Comparison of ENCODE assay signal across 8 mouse cellular contexts in genomic region chrX:48343966-48344642, GRCm38 (mm10). TPM values are rescaled to one million over a fixed set of nuclear protein-coding genes. Genes with fewer than 3 reads are reported as not detected.
DNase-seq lines count a peak whose midpoint lies in the region; ATAC-seq and TF ChIP-seq lines count a peak whose summit lies in the region.

No protein-coding gene starts in this region.

- 0 out of 2 replicates have a peak, but pooled peaks cover 2% of the 10 kb centered on the region for H3K4me1 ChIP-seq in forebrain, embryonic 11.5 days (replicated peaks; ENCODE audit: control insufficient read depth, insufficient read depth, low read length)
- no peaks in the 10 kb centered on the region for H3K4me1 ChIP-seq in limb, embryonic 11.5 days (ENCODE audit: control insufficient read depth, insufficient read depth, low read length)
- no peaks in the 10 kb centered on the region for H3K4me1 ChIP-seq in midbrain, postnatal 0 days (ENCODE audit: insufficient read depth, low read length)

- DNase-seq in kidney, adult 9 months: peak; percentile 5
- DNase-seq in kidney, adult 18-20 months: no peak
- DNase-seq in NIH3T3 (ENCODE audit: low read depth): peak; percentile 28
- peak; percentile 50 for DNase-seq in forebrain, embryonic 11.5 days (ENCODE audit: low spot score)
- peak; percentile 23 for DNase-seq in limb, embryonic 11.5 days (ENCODE audit: low spot score)
- DNase-seq in midbrain, postnatal 0 days (ENCODE audit: low spot score): no peak
- no peak for DNase-seq in right cerebral cortex, adult 2 months (ENCODE audit: low spot score in 2 of 2)

- TF ChIP-seq CTCF in midbrain, postnatal 0 days (IDR thresholded peaks at IDR 0.05): no peak

- peak overlapping the region; percentile 71 for H3K27ac ChIP-seq in forebrain, embryonic 11.5 days (ENCODE audit: low read depth, low read length)
- H3K27ac ChIP-seq in limb, embryonic 11.5 days (replicated peaks; ENCODE audit: low read depth, low read length): 0 out of 2 replicates have a peak overlapping the region, but pooled peaks have one; percentile 56
- H3K27ac ChIP-seq in midbrain, postnatal 0 days (ENCODE audit: low read depth, low read length): peak overlapping the region; percentile 74

- no peaks in the 10 kb centered on the region for H3K36me3 ChIP-seq in forebrain, embryonic 11.5 days (ENCODE audit: control insufficient read depth, insufficient read depth, low read length)
- no peaks in the 10 kb centered on the region for H3K36me3 ChIP-seq in limb, embryonic 11.5 days (ENCODE audit: control insufficient read depth, insufficient read depth, low read length)
- H3K36me3 ChIP-seq in midbrain, postnatal 0 days (ENCODE audit: insufficient read depth, low read length): no peaks in the 10 kb centered on the region

- H3K9ac ChIP-seq in forebrain, embryonic 11.5 days (ENCODE audit: low read length): peak overlapping the region; percentile 66
- H3K9ac ChIP-seq in limb, embryonic 11.5 days (ENCODE audit: low read length): peak overlapping the region; percentile 13; the same call in 1 of the 2 replicates
- H3K9ac ChIP-seq in midbrain, postnatal 0 days (replicated peaks; ENCODE audit: low read length, poor library complexity, severe bottlenecking): peak overlapping the region; percentile 61

- H3K27me3 ChIP-seq in forebrain, embryonic 11.5 days (ENCODE audit: control insufficient read depth, insufficient read depth, low read length): no peaks in the 10 kb centered on the region
- peaks cover 11% of the 10 kb centered on the region for H3K27me3 ChIP-seq in limb, embryonic 11.5 days (ENCODE audit: control insufficient read depth, insufficient read depth, low read length)
- H3K27me3 ChIP-seq in midbrain, postnatal 0 days (ENCODE audit: insufficient read depth, low read length): no peaks in the 10 kb centered on the region

- peak overlapping the region; percentile 51 for H3K4me3 ChIP-seq in forebrain, embryonic 11.5 days (ENCODE audit: low read depth, low read length)
- peak overlapping the region; percentile 51 for H3K4me3 ChIP-seq in limb, embryonic 11.5 days (ENCODE audit: low read depth, low read length)
- H3K4me3 ChIP-seq in midbrain, postnatal 0 days (ENCODE audit: low read depth, low read length): peak overlapping the region; percentile 59

- peak overlapping the region; percentile 60 for H3K4me2 ChIP-seq in forebrain, embryonic 11.5 days (ENCODE audit: low read depth, low read length, severe bottlenecking)
- peak overlapping the region; percentile 66 for H3K4me2 ChIP-seq in limb, embryonic 11.5 days (ENCODE audit: low read depth, severe bottlenecking)
- peak overlapping the region; percentile 56 for H3K4me2 ChIP-seq in midbrain, postnatal 0 days (ENCODE audit: low read depth, low read length, poor library complexity, severe bottlenecking)

- WGBS in forebrain, embryonic 11.5 days: 21% methylated on average over 30 of the region's 30 CpGs
- WGBS in limb, embryonic 11.5 days: 13% methylated on average over 29 of the region's 30 CpGs
- WGBS in midbrain, postnatal 0 days: 23% methylated on average over 26 of the region's 30 CpGs

- peak; percentile 18 for ATAC-seq in forebrain, embryonic 11.5 days (replicated peaks; ENCODE audit: low FRiP score)
- no peak for ATAC-seq in limb, embryonic 11.5 days (ENCODE audit: insufficient number of reproducible peaks, low FRiP score, low TSS enrichment, low read depth)
- ATAC-seq in midbrain, postnatal 0 days (ENCODE audit: low FRiP score): peak; percentile 41
- no peak for ATAC-seq in CD4-positive, CD25-positive, alpha-beta regulatory T cell, adult 4 months

- H3K9me3 ChIP-seq in forebrain, embryonic 11.5 days (ENCODE audit: control insufficient read depth, low read length): no peaks in the 10 kb centered on the region
- no peaks in the 10 kb centered on the region for H3K9me3 ChIP-seq in limb, embryonic 11.5 days (ENCODE audit: control insufficient read depth, low read length)
- no peaks in the 10 kb centered on the region for H3K9me3 ChIP-seq in midbrain, postnatal 0 days (ENCODE audit: low read length)

RNA-seq across cellular contexts. Expression of gene Bcorl1, which starts 2.9 kb away (rescaled TPM):
- 7.9 and 8.1 TPM in 2 replicates for polyA plus RNA-seq in forebrain, embryonic 11.5 days (2014; fragmentation: Nextera tagmentation; extraction: Ambion mirVana)
- polyA plus RNA-seq in limb, embryonic 11.5 days (2014; fragmentation: Nextera tagmentation; extraction: Ambion mirVana): 5.3 and 5.4 TPM in 2 replicates
- 10.5 and 13.5 TPM in 2 replicates for total RNA-seq in midbrain, postnatal 0 days (2014; rRNA removed)
- 4.6 and 4.7 TPM in 2 replicates for polyA plus RNA-seq in midbrain, postnatal 0 days (2015; fragmentation: Nextera tagmentation; extraction: Ambion mirVana)
- 1 to 10 TPM; 2.3 to 2.7 TPM for polyA plus RNA-seq in CD4-positive, CD25-positive, alpha-beta regulatory T cell, adult 4 months (2017; shearing (Covaris generic))

Comparison
In these comparisons a context has a peak if more than half of its experiments do, and no peak if none do; other contexts are left out.
1. DNase-seq: peak in kidney, adult 9 months (single experiment), NIH3T3 (single experiment), forebrain, embryonic 11.5 days (single experiment) and limb, embryonic 11.5 days (single experiment); none in kidney, adult 18-20 months (single experiment), midbrain, postnatal 0 days (single experiment) and right cerebral cortex, adult 2 months (0 of 2).
2. ATAC-seq: peak in forebrain, embryonic 11.5 days (single experiment) and midbrain, postnatal 0 days (single experiment); none in limb, embryonic 11.5 days (single experiment) and CD4-positive, CD25-positive, alpha-beta regulatory T cell, adult 4 months (single experiment).
3. H3K9ac ChIP-seq: peak in every context shown above with its lines; median percentile 66 in forebrain, embryonic 11.5 days; 61 in midbrain, postnatal 0 days; 13 in limb, embryonic 11.5 days.
4. Peak in every context shown above with its lines, with median percentiles within 50 percentile points of each other: H3K27ac ChIP-seq, H3K4me2 ChIP-seq and H3K4me3 ChIP-seq.